Mouse (Mus musculus) ES-Bruce4 (cell line): ENCODE measurements at regions not wholly inside any gene's neighbourhood (a gene's known extent, or its start where the extent isn't known, plus 50 kb on each side); places are given as distances from the start of the nearest gene placed in this dataset.

Experiments used
- CTCF ChIP-seq: IDR thresholded peaks from one replicate; pipeline ENCODE4 v1.8.1; 2011; ENCODE audit warnings: low read depth, low read length
- EP300 ChIP-seq: IDR thresholded peaks from 2 replicates; pipeline ENCODE4 v1.6.1; 2011; ENCODE audit warnings: low read depth, low read length; ENCODE audit not compliant: insufficient read depth
- POLR2A ChIP-seq: IDR thresholded peaks from one replicate; pipeline ENCODE4 v1.8.1; 2011; ENCODE audit warnings: low read length; ENCODE audit not compliant: insufficient read depth

DNA sequence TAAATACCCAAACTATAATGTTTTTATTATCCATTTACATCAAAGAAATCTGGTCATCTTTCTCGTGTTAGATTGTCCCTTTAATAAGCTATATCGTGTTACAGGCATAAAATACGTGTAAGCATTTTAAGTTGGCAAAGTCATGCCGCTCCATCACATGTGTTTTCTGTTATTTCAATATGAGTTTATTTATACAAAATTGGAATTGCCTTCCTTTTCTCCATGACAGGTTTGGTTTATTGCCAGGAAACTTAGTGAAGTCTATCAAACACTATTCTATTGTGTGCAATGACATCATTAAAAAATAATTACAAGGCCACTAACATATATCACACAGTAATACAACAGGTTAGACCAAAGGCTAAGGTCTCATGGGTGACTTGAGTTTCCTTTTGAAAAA lies 400.8 kb upstream of the Zic4 start:
- TF ChIP-seq CTCF (no peak), POLR2A (no peak), EP300 (no peak)
